Mouse (Mus musculus): ENCODE measurements around the gene Prickle2.
A peak's percentile ranks its signal among the peaks of the same experiment; 100 is the strongest.

The Prickle2 gene

GRCm38 (mm10) chr6:92374826-92375225 is 331.1 kb downstream of the Prickle2 start:
- no peak for DNase-seq (ENCODE audit: low read depth)

- DNase-seq (ENCODE audit: low read depth), result no peak
Measured at GRCm38 (mm10) chr6:92370896-92371295, 335.1 kb downstream of the Prickle2 start.

- no peak for DNase-seq (ENCODE audit: low read depth)
Measured at GRCm38 (mm10) chr6:92347278-92348028, 358.5 kb downstream of the Prickle2 start.

GRCm38 (mm10) chr6:92346729-92347128 is 359.2 kb downstream of the Prickle2 start:
- DNase-seq (ENCODE audit: low read depth), result no peak

- no peak for DNase-seq (ENCODE audit: low read depth)
Measured at GRCm38 (mm10) chr6:92345151-92345550, 360.8 kb downstream of the Prickle2 start.

GRCm38 (mm10) chr6:92344588-92344987 is 361.4 kb downstream of the Prickle2 start:
- peak; percentile 0 for DNase-seq (ENCODE audit: low read depth)

Measured in 416B (cell line).